Mouse (Mus musculus) stomach, postnatal 0 days (tissue): ENCODE measurements around the gene Aagab.

Experiments
- CTCF ChIP-seq: IDR thresholded peaks from 2 replicates; pipeline ENCODE4 v1.5.1; 2016; ENCODE audit warnings: antibody characterized with exemption, low read depth, mild to moderate bottlenecking, moderate library complexity
- EP300 ChIP-seq: optimal IDR thresholded peaks from 2 replicates; pipeline ENCODE3; 2016; ENCODE audit warnings: antibody characterized with exemption

GRCm38 (mm10) chr9:63556933-63557332, 45.5 kb upstream of the Aagab start:
- TF ChIP-seq CTCF (no peak), EP300 (no peak)
